Mouse (Mus musculus) stomach, embryonic 14.5 days (tissue): ENCODE data around the gene Rsph10b. TPM values are rescaled to one million over a fixed set of nuclear protein-coding genes. Genes with fewer than 3 reads are reported as not detected.
A peak's percentile ranks its signal among the peaks of the same experiment; 100 is the strongest.

Experiments used
- ATAC-seq: fragments of 200-750 bp; cut with Nextera tagmentation; 2 replicates; pipeline ENCODE4 v1.8.0; 2017; ENCODE audit warnings: low read depth, moderate TSS enrichment; ENCODE audit not compliant: insufficient number of reproducible peaks, insufficient read depth, low FRiP score
- H3K27ac ChIP-seq: fragments of 300-500 bp; sonication (generic); 2 replicates; pipeline ENCODE4 v1.5.1; 2014; ENCODE audit warnings: mild to moderate bottlenecking, low read length, moderate library complexity, mixed read lengths
- H3K27me3 ChIP-seq: fragments of 300-500 bp; sonication (generic); 2 replicates; pipeline ENCODE4 v1.6.1; 2014; ENCODE audit warnings: low read length, control low read depth, mixed read lengths; ENCODE audit not compliant: control insufficient read depth, insufficient read depth
- H3K36me3 ChIP-seq: fragments of 300-500 bp; sonication (generic); 2 replicates; pipeline ENCODE4 v1.6.1; 2014; ENCODE audit warnings: mild to moderate bottlenecking, control low read depth, low read length, moderate library complexity, mixed read lengths; ENCODE audit not compliant: control insufficient read depth, insufficient read depth
- H3K4me1 ChIP-seq: fragments of 300-500 bp; sonication (generic); 2 replicates; pipeline ENCODE4 v1.6.1; 2014; ENCODE audit warnings: low read length, control low read depth, mixed read lengths; ENCODE audit not compliant: control insufficient read depth, insufficient read depth
- H3K4me2 ChIP-seq: fragments of 300-500 bp; sonication (generic); replicated peaks from 2 replicates; pipeline ENCODE4 v1.6.1; 2014; ENCODE audit warnings: low read depth, low read length, control low read depth
- H3K4me3 ChIP-seq: fragments of 300-500 bp; sonication (generic); 2 replicates; pipeline ENCODE4 v1.5.1; 2014; ENCODE audit warnings: low read depth, low read length, control low read depth
- H3K9ac ChIP-seq: fragments of 300-500 bp; sonication (generic); replicated peaks from 2 replicates; pipeline ENCODE4 v1.6.1; 2014; ENCODE audit warnings: low read depth, mild to moderate bottlenecking, control low read depth, low read length, moderate library complexity, mixed read lengths
- H3K9me3 ChIP-seq: fragments of 300-500 bp; sonication (generic); 2 replicates; pipeline ENCODE4 v1.6.1; 2016; ENCODE audit warnings: low read depth, low read length, control low read depth; ENCODE audit not compliant: control insufficient read depth
- WGBS: fragments of 180-500 bp; shearing (Covaris S2); extraction: QIAGEN DNeasy Blood & Tissue Kit; methylation state at CpG from one replicate; pipeline ENCODE4 v1.1.7; 2014; 5-methylcytosine and 5-hydroxymethylcytosine counted together
- polyA plus RNA-seq: library from polyadenylated mRNA; unstranded; fragments of >200 nt; fragmentation: Nextera tagmentation; extraction: Ambion mirVana; gene quantifications from 2 replicates; pipeline ENCODE4 v1.2.1, GENCODE M21; 2014

Gene Rsph10b
- polyA plus RNA-seq, 1 experiment from 2014 or later = 1.4 TPM

GRCm38 (mm10) chr5:143906429-143906828 lies 26.4 kb upstream of the Rsph10b start:
- H3K9ac ChIP-seq = no peak overlapping the region
- ATAC-seq = no peak
- no peak overlapping the region for H3K4me3 ChIP-seq
- H3K4me2 ChIP-seq = no peak overlapping the region
- WGBS = 91% methylated on average over 8 of the region's 8 CpGs
- no peaks in the 10 kb centered on the region for H3K27me3 ChIP-seq
- H3K4me1 ChIP-seq = peaks cover 16% of the 10 kb centered on the region
- peaks cover 41% of the 10 kb centered on the region for H3K36me3 ChIP-seq
- H3K9me3 ChIP-seq = no peaks in the 10 kb centered on the region
- no peak overlapping the region for H3K27ac ChIP-seq

- ATAC-seq = no peak
- peaks cover 16% of the 10 kb centered on the region for H3K4me1 ChIP-seq
- WGBS = 2% methylated on average over 9 of the region's 9 CpGs
Observed at GRCm38 (mm10) chr5:143908926-143909325, 23.9 kb upstream of the Rsph10b start.

GRCm38 (mm10) chr5:143909417-143910400 lies 23.1 kb upstream of the Rsph10b start, which contains the start of the genes Aimp2 and Pms2:
Aimp2 (minus strand) TSS chr5:143909847.
Pms2 (plus strand) TSS chr5:143909964.
- peak; percentile 98 for ATAC-seq
- peaks cover 14% of the 10 kb centered on the region for H3K36me3 ChIP-seq
- H3K27ac ChIP-seq = peak within 1 kb of the TSS; percentile 66
- H3K4me2 ChIP-seq = peak within 1 kb of the TSS; percentile 78
- H3K9me3 ChIP-seq = no peaks in the 10 kb centered on the region
- H3K9ac ChIP-seq = peak within 1 kb of the TSS; percentile 39
- peak within 1 kb of the TSS; percentile 64 for H3K4me3 ChIP-seq
- peaks cover 16% of the 10 kb centered on the region for H3K4me1 ChIP-seq
- no peaks in the 10 kb centered on the region for H3K27me3 ChIP-seq
- under 1% methylated on average over 70 of the region's 70 CpGs for WGBS

More at GRCm38 (mm10) chr5:143908926-143909325, 23.9 kb upstream of the Rsph10b start:
- H3K9ac ChIP-seq = peak overlapping the region; percentile 39
- H3K36me3 ChIP-seq = peaks cover 17% of the 10 kb centered on the region
- H3K4me3 ChIP-seq = peak overlapping the region; percentile 64
- H3K4me2 ChIP-seq = peak overlapping the region; percentile 58
- peak overlapping the region; percentile 66 for H3K27ac ChIP-seq
- no peaks in the 10 kb centered on the region for H3K27me3 ChIP-seq
- H3K9me3 ChIP-seq = no peaks in the 10 kb centered on the region

GRCm38 (mm10) chr5:143916221-143916620 lies 16.6 kb upstream of the Rsph10b start:
- Histone ChIP-seq H3K4me2 (no peak overlapping the region), H3K9me3 (no peaks in the 10 kb centered on the region), H3K36me3 (peaks cover 37% of the 10 kb centered on the region), H3K4me1 (no peaks in the 10 kb centered on the region), H3K4me3 (no peak overlapping the region), H3K27me3 (no peaks in the 10 kb centered on the region), H3K27ac (no peak overlapping the region), H3K9ac (no peak overlapping the region)
- WGBS = 94% methylated on average over 9 of the region's 9 CpGs
- no peak for ATAC-seq

GRCm38 (mm10) chr5:143917418-143917817 lies 15.4 kb upstream of the Rsph10b start:
- H3K4me3 ChIP-seq = no peak overlapping the region
- no peaks in the 10 kb centered on the region for H3K27me3 ChIP-seq
- H3K9ac ChIP-seq = no peak overlapping the region
- no peak overlapping the region for H3K27ac ChIP-seq
- 47% methylated on average over 5 of the region's 5 CpGs for WGBS
- no peaks in the 10 kb centered on the region for H3K9me3 ChIP-seq
- no peak for ATAC-seq
- peaks cover 43% of the 10 kb centered on the region for H3K36me3 ChIP-seq
- H3K4me2 ChIP-seq = no peak overlapping the region
- no peaks in the 10 kb centered on the region for H3K4me1 ChIP-seq

- ATAC-seq = no peak
- Histone ChIP-seq H3K36me3 (peaks cover 49% of the 10 kb centered on the region), H3K27ac (no peak overlapping the region), H3K9ac (no peak overlapping the region), H3K9me3 (no peaks in the 10 kb centered on the region), H3K4me1 (no peaks in the 10 kb centered on the region), H3K27me3 (no peaks in the 10 kb centered on the region), H3K4me2 (no peak overlapping the region), H3K4me3 (no peak overlapping the region)
- WGBS = 94% methylated on average over 3 of the region's 3 CpGs
Observed at GRCm38 (mm10) chr5:143918120-143918519, 14.7 kb upstream of the Rsph10b start.

GRCm38 (mm10) chr5:143924781-143925452 lies 7.9 kb upstream of the Rsph10b start:
- Histone ChIP-seq H3K27ac (no peak overlapping the region), H3K4me1 (no peaks in the 10 kb centered on the region), H3K4me2 (no peak overlapping the region), H3K9ac (no peak overlapping the region), H3K4me3 (no peak overlapping the region), H3K36me3 (peaks cover 55% of the 10 kb centered on the region), H3K9me3 (no peaks in the 10 kb centered on the region), H3K27me3 (no peaks in the 10 kb centered on the region)
- WGBS = 86% methylated on average over 6 of the region's 6 CpGs
- ATAC-seq = no peak; the same call in 1 of the 2 replicates

GRCm38 (mm10) chr5:143927875-143928274 lies 5.0 kb upstream of the Rsph10b start, which contains the start of gene Gm42421:
Gm42421 (plus strand) TSS chr5:143928175.
- H3K27ac ChIP-seq = no peak within 1 kb of the TSS
- peaks cover 46% of the 10 kb centered on the region for H3K36me3 ChIP-seq
- no peaks in the 10 kb centered on the region for H3K27me3 ChIP-seq
- ATAC-seq = no peak
- no peaks in the 10 kb centered on the region for H3K9me3 ChIP-seq
- H3K4me3 ChIP-seq = no peak within 1 kb of the TSS
- no peaks in the 10 kb centered on the region for H3K4me1 ChIP-seq
- H3K9ac ChIP-seq = no peak within 1 kb of the TSS
- H3K4me2 ChIP-seq = no peak within 1 kb of the TSS
- 95% methylated on average over 8 of the region's 8 CpGs for WGBS
